Mouse (Mus musculus): ENCODE data around the gene Fbxo42. TPM values are rescaled to one million over a fixed set of nuclear protein-coding genes. Genes with fewer than 3 reads are reported as not detected.

The Fbxo42 gene
- polyA plus RNA-seq, 1 experiment from 2014 or later = 14.2 TPM

DNA sequence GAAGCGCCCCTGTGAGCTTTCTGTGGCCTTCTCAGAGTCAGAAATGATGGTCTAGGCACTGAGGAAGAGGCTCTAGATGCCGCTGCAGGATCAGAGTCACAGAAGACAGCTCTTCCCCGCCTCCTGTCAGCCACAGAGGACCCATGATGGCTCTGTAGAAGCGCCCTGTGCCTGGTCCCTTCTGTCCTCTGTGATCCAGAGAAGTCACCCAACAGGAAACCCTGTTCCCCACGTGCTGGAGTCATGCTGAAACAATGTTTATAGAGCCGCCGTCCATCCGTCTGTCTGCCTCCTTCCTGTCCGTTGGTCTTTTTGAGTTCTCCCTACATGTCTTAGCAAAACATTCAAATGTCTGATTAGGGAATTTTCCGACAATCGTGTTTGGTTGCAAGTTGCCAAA lies 53.2 kb downstream of the Fbxo42 start:
- H3K27me3 ChIP-seq = no peaks in the 10 kb centered on the region
- H3K4me3 ChIP-seq (replicated peaks) = no peak overlapping the region
- ATAC-seq (ENCODE audit: low read depth) = no peak
- WGBS (ENCODE audit: insufficient replicate concordance) = 50% methylated on average over 11 of the region's 11 CpGs
- H3K9ac ChIP-seq = no peak overlapping the region
- peaks cover 69% of the 10 kb centered on the region for H3K36me3 ChIP-seq
- no peaks in the 10 kb centered on the region for H3K9me3 ChIP-seq (replicated peaks)
- H3K4me2 ChIP-seq = no peak overlapping the region
- peaks cover 7% of the 10 kb centered on the region for H3K4me1 ChIP-seq (replicated peaks)
- no peak overlapping the region for H3K27ac ChIP-seq
- no peak for DNase-seq

DNA sequence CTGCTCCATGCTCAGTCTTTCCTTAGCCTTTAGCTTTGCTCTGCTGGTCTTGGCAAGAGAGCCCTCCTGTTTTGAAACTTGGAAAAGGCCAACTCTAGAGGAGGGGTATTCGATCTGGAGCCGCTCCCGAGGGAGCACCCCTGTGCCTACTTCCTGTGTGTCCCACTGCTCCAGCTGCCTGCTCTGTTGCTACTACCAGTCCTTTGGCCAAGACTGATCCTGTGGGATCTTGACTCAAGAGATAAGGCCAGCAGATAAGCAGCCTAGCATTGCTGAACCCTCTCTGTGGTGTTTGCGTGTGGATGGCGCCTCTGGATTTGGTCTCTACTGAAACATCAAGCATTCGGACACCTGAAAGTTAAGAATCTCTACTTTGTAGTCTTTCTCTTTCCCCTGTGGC lies 54.5 kb downstream of the Fbxo42 start:
- no peak for ATAC-seq (ENCODE audit: low read depth)

DNA sequence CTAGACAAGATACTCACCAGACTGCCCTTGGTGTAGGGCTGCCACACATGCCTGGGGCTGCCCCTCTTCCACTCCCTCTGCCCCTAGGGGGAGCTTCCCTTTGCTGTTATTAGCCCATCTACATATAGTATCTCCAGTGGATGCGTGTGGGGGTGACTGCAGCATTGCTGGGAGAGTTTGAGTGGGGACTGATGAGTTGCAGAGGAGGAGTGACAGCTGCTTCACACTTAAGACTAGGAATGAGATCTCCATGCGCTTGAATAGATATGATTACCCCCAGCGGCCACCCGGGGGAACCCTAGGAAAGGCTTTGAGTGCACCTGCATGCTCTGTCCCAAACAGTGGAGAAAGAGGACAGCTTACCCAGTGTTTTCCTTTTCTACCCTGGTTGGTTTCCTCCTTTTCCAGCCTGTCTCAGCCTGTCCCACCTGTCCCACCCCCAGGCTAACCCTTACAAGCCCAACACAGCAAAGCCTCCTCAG lies 56.9 kb downstream of the Fbxo42 start:
- no peak overlapping the region for H3K27ac ChIP-seq
- no peak overlapping the region for H3K9ac ChIP-seq
- 86% methylated on average over 4 of the region's 4 CpGs for WGBS (ENCODE audit: insufficient replicate concordance)
- no peaks in the 10 kb centered on the region for H3K9me3 ChIP-seq (replicated peaks)
- no peaks in the 10 kb centered on the region for H3K27me3 ChIP-seq
- H3K4me2 ChIP-seq = no peak overlapping the region
- H3K36me3 ChIP-seq = peaks cover 32% of the 10 kb centered on the region
- no peak for DNase-seq
- H3K4me1 ChIP-seq (replicated peaks) = no peaks in the 10 kb centered on the region
- no peak overlapping the region for H3K4me3 ChIP-seq (replicated peaks)
- peak; percentile 40; the same call in 1 of the 2 replicates for ATAC-seq (ENCODE audit: low read depth)

More for the DNA sequence above, 54.5 kb downstream of the Fbxo42 start:
- Histone ChIP-seq H3K27me3 (no peaks in the 10 kb centered on the region), H3K4me1 (replicated peaks) (peaks cover 2% of the 10 kb centered on the region), H3K4me2 (no peak overlapping the region), H3K9ac (no peak overlapping the region), H3K27ac (no peak overlapping the region), H3K9me3 (replicated peaks) (no peaks in the 10 kb centered on the region), H3K4me3 (replicated peaks) (no peak overlapping the region), H3K36me3 (peaks cover 57% of the 10 kb centered on the region)
- DNase-seq = no peak
- 86% methylated on average over 6 of the region's 6 CpGs for WGBS (ENCODE audit: insufficient replicate concordance)

DNA sequence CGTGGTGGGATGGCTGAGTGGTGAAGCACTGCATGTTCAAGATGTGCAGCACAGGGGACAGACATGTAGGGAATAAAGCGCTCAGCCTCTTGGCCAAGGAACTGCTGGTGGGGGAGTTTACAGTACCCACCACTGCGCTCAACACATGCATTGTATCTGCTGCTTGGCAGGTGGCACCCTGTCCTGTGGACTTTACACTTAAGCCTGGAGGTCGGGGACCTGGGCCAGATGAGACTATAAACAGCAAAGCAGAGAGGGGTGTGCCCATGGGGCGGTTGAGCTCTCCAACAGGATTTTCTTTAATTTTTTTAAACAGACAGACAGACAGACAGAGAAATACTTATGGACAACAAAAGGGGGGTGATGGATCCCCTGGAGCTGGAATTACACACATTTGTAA lies 59.4 kb downstream of the Fbxo42 start:
- H3K27me3 ChIP-seq = no peaks in the 10 kb centered on the region
- 77% methylated on average over 5 of the region's 5 CpGs for WGBS (ENCODE audit: insufficient replicate concordance)

DNA sequence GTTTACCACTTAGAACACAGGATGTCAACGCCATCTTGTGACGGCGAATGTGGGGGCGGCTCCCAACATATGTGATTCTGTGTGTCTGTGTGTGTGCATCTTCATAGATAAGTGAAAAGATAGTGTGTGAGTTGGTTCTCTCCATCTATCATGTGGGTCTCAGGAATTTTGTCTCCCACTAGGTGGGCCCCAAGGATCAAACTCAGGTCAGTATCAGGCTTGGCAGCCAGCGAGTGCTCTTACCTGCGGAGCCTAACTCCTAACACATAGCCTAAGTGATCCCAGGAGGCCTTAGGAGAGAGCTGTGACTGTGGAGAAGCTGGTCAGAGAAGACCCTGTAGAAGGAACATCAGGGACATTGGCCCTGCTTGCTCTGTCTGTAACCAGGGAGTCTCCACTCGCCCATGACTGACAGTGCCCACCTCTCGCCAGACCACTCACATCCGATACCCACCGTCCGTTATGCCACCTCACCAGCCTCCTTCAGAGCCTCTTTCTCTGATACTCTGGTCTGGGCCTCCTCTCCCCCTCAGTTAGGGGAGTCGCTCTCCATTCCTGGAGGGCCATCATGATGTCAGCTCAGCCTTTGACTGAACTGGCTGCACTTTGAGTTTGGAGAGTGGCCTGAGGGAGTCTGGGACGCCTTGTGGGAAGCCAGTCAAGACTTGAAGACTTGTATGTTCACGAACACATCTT lies 63.0 kb downstream of the Fbxo42 start:
- WGBS (ENCODE audit: insufficient replicate concordance) = 68% methylated on average over 14 of the region's 14 CpGs
- DNase-seq = no peak
- peak; percentile 45 for ATAC-seq (ENCODE audit: low read depth)
- H3K4me1 ChIP-seq (replicated peaks) = peaks cover 26% of the 10 kb centered on the region
- H3K9me3 ChIP-seq (replicated peaks) = no peaks in the 10 kb centered on the region
- H3K4me2 ChIP-seq = peak overlapping the region; percentile 57
- H3K27me3 ChIP-seq = no peaks in the 10 kb centered on the region
- H3K27ac ChIP-seq = peak overlapping the region; percentile 78
- no peaks in the 10 kb centered on the region for H3K36me3 ChIP-seq
- H3K4me3 ChIP-seq (replicated peaks) = peak overlapping the region; percentile 52
- H3K9ac ChIP-seq = peak overlapping the region; percentile 59

More for the DNA sequence above, 59.4 kb downstream of the Fbxo42 start:
- no peaks in the 10 kb centered on the region for H3K9me3 ChIP-seq (replicated peaks)
- no peak overlapping the region for H3K9ac ChIP-seq
- no peak for ATAC-seq (ENCODE audit: low read depth)
- peaks cover 9% of the 10 kb centered on the region for H3K36me3 ChIP-seq
- no peak overlapping the region for H3K27ac ChIP-seq
- no peak overlapping the region for H3K4me2 ChIP-seq
- 0 out of 2 replicates have a peak, but pooled peaks cover 7% of the 10 kb centered on the region for H3K4me1 ChIP-seq (replicated peaks)
- H3K4me3 ChIP-seq (replicated peaks) = no peak overlapping the region
- no peak for DNase-seq

DNA sequence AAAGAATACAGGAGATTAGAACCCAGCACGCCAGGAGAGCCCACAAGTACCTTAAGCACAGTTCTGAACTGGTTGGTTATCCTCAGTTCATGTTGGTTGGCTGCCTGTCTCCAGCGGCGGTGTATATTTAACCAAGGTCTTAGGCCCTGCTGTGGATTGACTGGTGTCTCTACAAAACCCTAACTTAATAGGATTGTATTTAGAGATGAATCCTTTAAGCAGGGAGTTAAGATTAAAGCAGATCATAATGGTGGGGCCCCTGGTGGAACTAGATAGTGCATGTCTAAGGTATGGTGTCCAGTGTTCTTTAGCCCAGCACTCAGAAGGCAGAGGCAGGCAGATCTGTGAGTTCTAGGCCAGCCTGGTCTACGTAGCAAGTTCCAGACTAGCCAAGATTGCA lies 63.9 kb downstream of the Fbxo42 start:
- no peaks in the 10 kb centered on the region for H3K27me3 ChIP-seq
- no peaks in the 10 kb centered on the region for H3K36me3 ChIP-seq
- WGBS (ENCODE audit: insufficient replicate concordance) = 83% methylated on average over 4 of the region's 4 CpGs
- peaks cover 26% of the 10 kb centered on the region for H3K4me1 ChIP-seq (replicated peaks)
- no peak overlapping the region; the same call in 1 of the 2 replicates for H3K27ac ChIP-seq
- no peak for DNase-seq
- H3K4me3 ChIP-seq (replicated peaks) = no peak overlapping the region
- H3K9me3 ChIP-seq (replicated peaks) = no peaks in the 10 kb centered on the region
- H3K9ac ChIP-seq = no peak overlapping the region
- ATAC-seq (ENCODE audit: low read depth) = no peak
- H3K4me2 ChIP-seq = no peak overlapping the region

DNA sequence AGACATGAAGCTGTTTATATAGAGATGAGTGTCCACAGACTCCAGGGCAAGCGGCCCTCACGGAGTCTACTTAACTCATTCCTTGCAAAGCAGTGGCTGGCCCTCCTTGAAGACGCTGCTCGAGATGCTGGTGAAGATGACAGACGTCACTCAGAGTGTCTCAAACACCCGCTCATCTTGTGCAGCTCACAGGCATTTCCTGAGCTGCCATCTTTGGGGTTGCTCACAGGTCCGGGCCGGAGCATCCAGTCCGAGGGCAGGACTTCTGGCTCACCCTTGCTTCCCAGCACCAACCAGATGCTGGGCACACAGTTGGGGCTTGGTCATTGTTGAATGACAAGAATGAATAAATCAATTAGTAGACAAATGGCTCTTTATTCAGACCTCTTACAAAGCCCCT lies 65.2 kb downstream of the Fbxo42 start:
- peak overlapping the region; percentile 69; the same call in 1 of the 2 replicates for H3K9ac ChIP-seq
- H3K27me3 ChIP-seq = no peaks in the 10 kb centered on the region
- 84% methylated on average over 9 of the region's 9 CpGs for WGBS (ENCODE audit: insufficient replicate concordance)
- ATAC-seq (ENCODE audit: low read depth) = no peak
- peaks cover 28% of the 10 kb centered on the region for H3K4me1 ChIP-seq (replicated peaks)
- peak overlapping the region; percentile 91; the same call in 1 of the 2 replicates for H3K4me2 ChIP-seq
- H3K4me3 ChIP-seq (replicated peaks) = peak overlapping the region; percentile 66; the same call in 1 of the 2 replicates
- H3K36me3 ChIP-seq = no peaks in the 10 kb centered on the region
- no peak overlapping the region for H3K27ac ChIP-seq
- no peaks in the 10 kb centered on the region for H3K9me3 ChIP-seq (replicated peaks)
- no peak for DNase-seq

DNA sequence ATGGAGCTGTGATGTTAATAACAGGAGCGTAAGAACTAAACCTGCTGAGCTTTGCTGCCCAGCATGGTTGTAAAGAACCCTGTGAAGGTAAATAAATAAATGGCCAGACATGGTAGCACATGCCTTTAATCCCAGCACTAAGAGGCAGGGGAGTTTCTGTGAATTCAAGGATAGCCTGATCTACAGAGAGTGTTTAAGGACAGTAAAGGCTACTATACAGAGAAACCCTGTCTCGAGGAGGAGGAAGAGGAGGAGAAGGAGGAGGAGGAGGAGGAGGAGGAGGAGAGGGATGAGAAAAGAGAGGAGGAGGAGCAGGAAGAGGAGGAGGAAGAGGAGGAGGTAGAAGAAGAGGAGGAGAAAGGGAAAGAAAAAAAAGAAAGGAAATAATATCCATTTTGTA lies 65.6 kb downstream of the Fbxo42 start:
- Histone ChIP-seq H3K27ac (no peak overlapping the region), H3K4me1 (replicated peaks) (peaks cover 33% of the 10 kb centered on the region), H3K27me3 (no peaks in the 10 kb centered on the region), H3K4me2 (peak overlapping the region; percentile 91), H3K9ac (peak overlapping the region; percentile 69; the same call in 1 of the 2 replicates), H3K36me3 (no peaks in the 10 kb centered on the region), H3K9me3 (replicated peaks) (no peaks in the 10 kb centered on the region), H3K4me3 (replicated peaks) (peak overlapping the region; percentile 66)
- ATAC-seq (ENCODE audit: low read depth) (no peak), DNase-seq (no peak)
- 55% methylated on average over 2 of the region's 2 CpGs for WGBS (ENCODE audit: insufficient replicate concordance)

DNA sequence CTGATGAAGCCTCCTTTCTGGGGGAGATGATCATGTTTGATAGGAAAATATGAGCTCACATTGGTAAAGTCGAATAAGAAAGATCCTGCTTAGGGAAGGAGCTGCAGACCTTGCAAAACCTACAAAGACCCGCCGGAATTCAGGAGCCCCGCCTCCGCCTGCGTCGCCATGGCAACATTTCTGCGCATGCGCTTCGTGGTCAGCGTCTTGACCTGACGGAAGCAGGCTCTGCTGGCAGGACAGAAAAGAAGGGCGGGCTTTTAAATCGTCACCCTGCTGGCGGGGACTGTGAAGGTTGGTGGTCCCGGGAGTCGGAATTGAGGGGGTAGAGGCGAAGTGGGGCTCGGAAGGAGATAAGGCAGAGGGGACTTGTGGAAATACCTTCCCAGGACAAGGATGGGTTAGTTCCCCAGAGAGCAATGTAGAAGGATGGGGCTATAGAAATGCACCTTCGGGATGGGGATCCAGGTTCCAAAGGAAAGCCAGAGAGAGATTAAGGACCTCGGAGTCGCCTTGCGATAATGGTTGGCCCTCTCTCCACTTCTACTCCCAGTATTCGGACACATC lies 66.1 kb downstream of the Fbxo42 start, which contains the start of gene Rsg1:
Rsg1 (plus strand) TSS at position 187 of the 567 bp plus-strand sequence.
- no peaks in the 10 kb centered on the region for H3K36me3 ChIP-seq
- H3K27me3 ChIP-seq = no peaks in the 10 kb centered on the region
- H3K9me3 ChIP-seq (replicated peaks) = no peaks in the 10 kb centered on the region
- DNase-seq = peak; percentile 88
- H3K27ac ChIP-seq = peak within 1 kb of the TSS; percentile 25; the same call in 1 of the 2 replicates
- under 1% methylated on average over 24 of the region's 24 CpGs for WGBS (ENCODE audit: insufficient replicate concordance)
- peak within 1 kb of the TSS; percentile 91 for H3K4me2 ChIP-seq
- H3K9ac ChIP-seq = peak within 1 kb of the TSS; percentile 69
- peak; percentile 68 for ATAC-seq (ENCODE audit: low read depth)
- peak within 1 kb of the TSS; percentile 66 for H3K4me3 ChIP-seq (replicated peaks)
- H3K4me1 ChIP-seq (replicated peaks) = peaks cover 38% of the 10 kb centered on the region

DNA sequence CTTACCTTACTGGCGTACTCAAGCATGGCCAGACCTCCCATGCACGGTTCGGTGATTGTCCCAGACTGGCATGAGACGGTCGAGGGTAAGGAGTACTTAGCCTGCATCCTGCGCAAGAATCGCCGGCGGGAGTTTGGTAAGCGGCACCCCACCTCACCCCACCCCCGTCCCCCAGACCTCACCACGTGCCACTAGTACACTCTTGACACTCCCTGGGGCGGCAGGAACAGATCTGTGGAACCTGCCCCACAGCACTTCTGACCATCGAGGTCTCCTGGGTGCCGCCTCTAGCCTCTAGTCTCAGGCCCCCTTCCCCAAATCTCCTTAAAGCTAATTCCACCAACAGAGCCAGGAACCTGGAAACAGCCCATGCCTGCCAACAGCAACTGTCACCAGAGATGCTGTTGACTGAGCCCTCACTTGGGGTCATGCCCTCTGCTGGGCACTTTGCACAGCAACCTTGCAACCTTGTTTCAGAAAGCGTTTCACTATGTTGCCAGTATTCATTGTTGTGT lies 66.7 kb downstream of the Fbxo42 start:
- Histone ChIP-seq H3K4me1 (replicated peaks) (peaks cover 42% of the 10 kb centered on the region), H3K4me3 (replicated peaks) (peak overlapping the region; percentile 66), H3K4me2 (peak overlapping the region; percentile 91), H3K27me3 (no peaks in the 10 kb centered on the region), H3K9ac (peak overlapping the region; percentile 69), H3K27ac (peak overlapping the region; percentile 25; the same call in 1 of the 2 replicates), H3K9me3 (replicated peaks) (no peaks in the 10 kb centered on the region), H3K36me3 (no peaks in the 10 kb centered on the region)
- ATAC-seq (ENCODE audit: low read depth) (peak; percentile 55), DNase-seq (peak; percentile 48)
- WGBS (ENCODE audit: insufficient replicate concordance) = 2% methylated on average over 16 of the region's 16 CpGs

DNA sequence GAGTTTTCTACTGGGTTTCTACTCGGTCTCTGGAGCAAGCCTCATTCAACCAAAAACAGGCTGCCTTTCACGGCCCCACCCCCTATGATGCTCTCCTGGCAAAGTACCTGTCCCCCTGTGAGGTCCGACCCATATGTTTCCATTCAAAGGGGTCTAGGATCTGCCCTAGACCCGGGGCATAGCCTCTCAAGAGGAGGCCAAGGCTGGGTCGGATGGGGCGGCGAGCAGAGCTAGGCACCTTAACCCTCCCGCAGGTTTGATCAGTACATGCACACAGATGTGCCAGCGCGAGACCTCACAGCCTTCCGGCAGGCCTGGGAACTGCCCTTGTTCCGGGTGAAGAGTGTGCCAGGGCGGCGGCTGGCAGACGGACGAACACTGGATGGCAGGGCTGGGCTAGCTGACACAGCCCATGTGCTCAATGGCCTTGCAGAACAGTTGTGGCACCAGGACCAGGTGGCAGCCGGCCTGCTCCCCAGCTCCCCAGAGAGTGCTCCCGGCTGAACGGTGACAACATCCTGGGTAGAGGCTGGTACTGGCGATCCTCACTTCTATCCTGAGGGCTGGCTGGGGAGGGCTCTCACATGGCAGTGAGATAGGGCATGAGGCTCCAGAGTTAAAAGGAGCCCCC lies 72.0 kb downstream of the Fbxo42 start:
- DNase-seq (no peak), ATAC-seq (ENCODE audit: low read depth) (no peak)
- H3K27me3 ChIP-seq = no peaks in the 10 kb centered on the region
- no peaks in the 10 kb centered on the region for H3K36me3 ChIP-seq
- H3K4me1 ChIP-seq (replicated peaks) = peaks cover 18% of the 10 kb centered on the region
- H3K27ac ChIP-seq = no peak overlapping the region
- no peaks in the 10 kb centered on the region for H3K9me3 ChIP-seq (replicated peaks)
- H3K4me2 ChIP-seq = no peak overlapping the region
- H3K9ac ChIP-seq = no peak overlapping the region
- no peak overlapping the region for H3K4me3 ChIP-seq (replicated peaks)
- 86% methylated on average over 20 of the region's 20 CpGs for WGBS (ENCODE audit: insufficient replicate concordance)
